11 mouse cellular contexts compared by ENCODE assay signal in genomic region chr1:153011544-153011943, GRCm38 (mm10). TPM values are rescaled to one million over a fixed set of nuclear protein-coding genes. Genes with fewer than 3 reads are reported as not detected.
DNase-seq lines count a peak whose midpoint lies in the region; ATAC-seq lines count a peak whose summit lies in the region.
"Had no signal": no experiment of that assay in that cellular context is flagged by ENCODE, and none has a peak within 500 bp of the region (broad histone marks: within the 10 kb centered on the region; RNA-seq: fewer than 3 reads in every experiment).

No protein-coding gene starts in this region.

- no peak overlapping the region for H3K27ac ChIP-seq in heart, embryonic 11.5 days (ENCODE audit: low read depth, low read length)
- H3K27ac ChIP-seq: limb, embryonic 12.5 days; midbrain, embryonic 10.5 days had no signal

- 84% methylated on average over 6 of the region's 6 CpGs for WGBS in heart, embryonic 11.5 days (ENCODE audit: insufficient replicate concordance)

- H3K4me2 ChIP-seq in heart, embryonic 11.5 days, result no peak overlapping the region
- H3K4me2 ChIP-seq: limb, embryonic 12.5 days had no signal

- 0 out of 2 replicates have a peak, but pooled peaks cover 2% of the 10 kb centered on the region for H3K4me1 ChIP-seq in heart, embryonic 11.5 days (ENCODE audit: control insufficient read depth, insufficient read depth, low read length)

- no peaks in the 10 kb centered on the region for H3K9me3 ChIP-seq in heart, embryonic 11.5 days (replicated peaks; ENCODE audit: control insufficient read depth, low read length)
- H3K9me3 ChIP-seq: limb, embryonic 12.5 days; midbrain, embryonic 10.5 days had no signal

- H3K27me3 ChIP-seq in heart, embryonic 11.5 days (ENCODE audit: control insufficient read depth, insufficient read depth, low read length), result no peaks in the 10 kb centered on the region
- H3K27me3 ChIP-seq: limb, embryonic 12.5 days had no signal

- intact Hi-C loops in left cerebral cortex, postnatal 4 days (cut with DNase I), result no loop called here

- ATAC-seq in heart, embryonic 11.5 days (replicated peaks; ENCODE audit: insufficient number of reproducible peaks, low FRiP score, low TSS enrichment), result no peak

- peak; percentile 43 for DNase-seq in left cerebral cortex, adult 11 months (ENCODE audit: low spot score)
- no peak for DNase-seq in left cerebral cortex, postnatal 4 days
- DNase-seq in ES-CJ7 (ENCODE audit: low read depth, low spot score), result peak; percentile 77
- peak; percentile 56 for DNase-seq in ZHBTc4 (ENCODE audit: low read depth, low spot score)
- peak; percentile 28 to 30 for DNase-seq in left cerebral cortex, adult 9 months (ENCODE audit: low spot score in 2 of 2)
- no peak for DNase-seq in adrenal gland, adult 2 months
- no peak for DNase-seq in kidney, adult 11 months
- DNase-seq: gastrocnemius, postnatal 14 days had no signal

- no peak overlapping the region for H3K9ac ChIP-seq in heart, embryonic 11.5 days (ENCODE audit: low read depth, low read length)
- H3K9ac ChIP-seq: limb, embryonic 12.5 days had no signal

- no peak overlapping the region for H3K4me3 ChIP-seq in heart, embryonic 11.5 days (ENCODE audit: low read depth, low read length)
- H3K4me3 ChIP-seq: limb, embryonic 12.5 days; midbrain, embryonic 10.5 days had no signal

- no peaks in the 10 kb centered on the region for H3K36me3 ChIP-seq in heart, embryonic 11.5 days (ENCODE audit: control insufficient read depth, insufficient read depth, low read length)
- H3K36me3 ChIP-seq: limb, embryonic 12.5 days; midbrain, embryonic 10.5 days had no signal

RNA-seq across cellular contexts. Expression of gene Nmnat2, which starts 56.8 kb away (rescaled TPM):
- 100 to 1,000 TPM; 152 to 155 TPM for total RNA-seq in left cerebral cortex, postnatal 4 days (2021)
- total RNA-seq in adrenal gland, adult 2 months (2021), result 1 to 10 TPM in 1 of 2 experiments, under 1 TPM in 1; 0.78 to 1.1 TPM
- polyA plus RNA-seq in adrenal gland, adult 2 months (2012; rRNA removed), result 0.84 and 1.0 TPM in 2 replicates
- 0.92 and 0.93 TPM in 2 replicates for polyA plus RNA-seq in heart, embryonic 11.5 days (2014; fragmentation: Nextera tagmentation; extraction: Ambion mirVana)

Comparison
In these comparisons a context has a peak if more than half of its experiments do, and no peak if none do; other contexts are left out.
1. DNase-seq: peak in left cerebral cortex, adult 11 months (single experiment), ES-CJ7 (single experiment), ZHBTc4 (single experiment) and left cerebral cortex, adult 9 months (2 of 2); none in left cerebral cortex, postnatal 4 days (single experiment), adrenal gland, adult 2 months (single experiment) and kidney, adult 11 months (single experiment).
2. RNA of gene Nmnat2, which starts 56.8 kb away (total RNA-seq): 152 to 155 TPM in left cerebral cortex, postnatal 4 days; 0.78 to 1.1 TPM in adrenal gland, adult 2 months; every median in the first group is over 10 times any median in the second.